Mouse (Mus musculus) small intestine, adult 2 months (tissue): ENCODE measurements around the gene Cd47. TPM values are rescaled to one million over a fixed set of nuclear protein-coding genes. Genes with fewer than 3 reads are reported as not detected.

ENCODE experiments used
- H3K27ac ChIP-seq: fragments of 200-500 bp; 2 replicates; pipeline ENCODE4 v1.5.1; 2012; ENCODE audit warnings: low read depth, low read length, control low read depth, inconsistent platforms; ENCODE audit not compliant: insufficient read depth
- H3K27me3 ChIP-seq: fragments of 200-500 bp; 2 replicates; pipeline ENCODE4 v1.6.1; 2012; ENCODE audit warnings: mild to moderate bottlenecking, moderate library complexity, low read length, inconsistent platforms; ENCODE audit not compliant: control insufficient read depth, insufficient read depth
- H3K36me3 ChIP-seq: fragments of 200-500 bp; 2 replicates; pipeline ENCODE4 v1.6.1; 2012; ENCODE audit warnings: mild to moderate bottlenecking, low read length, control low read depth, inconsistent platforms; ENCODE audit not compliant: control insufficient read depth, insufficient read depth
- H3K4me1 ChIP-seq: fragments of 200-500 bp; 2 replicates; pipeline ENCODE4 v1.6.1; 2012; ENCODE audit warnings: low read length, inconsistent platforms, mixed read lengths; ENCODE audit not compliant: control insufficient read depth, insufficient read depth, insufficient read length
- H3K4me3 ChIP-seq: fragments of 200-500 bp; 2 replicates; pipeline ENCODE4 v1.5.1; 2012; ENCODE audit warnings: low read depth, mild to moderate bottlenecking, control low read depth, inconsistent platforms, low read length, moderate library complexity
- CTCF ChIP-seq: fragments of 200-500 bp; IDR thresholded peaks from 2 replicates; pipeline ENCODE4 v1.5.1; 2012; ENCODE audit warnings: low read depth, mild to moderate bottlenecking, control low read depth, inconsistent platforms, low read length, moderate library complexity, mixed read lengths; ENCODE audit not compliant: insufficient replicate concordance, insufficient read length; ENCODE audit errors: extremely low read depth
- POLR2A ChIP-seq: fragments of 200-500 bp; IDR thresholded peaks from 2 replicates; pipeline ENCODE4 v1.6.1; 2012; ENCODE audit warnings: low read depth, mild to moderate bottlenecking, control low read depth, inconsistent platforms, low read length, moderate library complexity
- WGBS: fragments of 180-500 bp; shearing (Covaris S2); methylation state at CpG from one replicate; pipeline ENCODE4 v1.1.7; 2018; 5-methylcytosine and 5-hydroxymethylcytosine counted together
- polyA plus RNA-seq: library from polyadenylated mRNA; depleted of rRNA; stranded (reverse); fragments of >200 nt; gene quantifications from 2 replicates; pipeline ENCODE4 v1.2.3, GENCODE M21; 2012

Gene Cd47
- polyA plus RNA-seq, 1 experiment: 56.8 TPM

DNA sequence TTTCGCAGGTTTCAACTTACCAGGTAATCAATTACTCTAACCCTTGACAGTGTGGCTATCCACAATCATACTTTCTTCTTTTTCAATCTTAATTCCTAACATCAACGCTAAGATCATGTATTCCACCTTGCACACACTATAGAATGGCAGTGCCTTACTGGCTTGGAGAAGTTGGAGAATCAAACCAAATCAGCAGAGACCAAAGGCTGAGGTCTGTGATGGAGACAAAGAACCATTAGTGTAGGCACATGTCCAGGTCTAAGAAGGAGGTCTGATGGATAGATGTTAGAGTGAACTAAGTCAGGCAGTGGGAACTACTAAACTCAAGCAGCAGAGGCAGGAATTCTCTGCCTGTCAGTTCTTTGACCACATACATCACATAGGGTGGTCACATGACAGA lies 139.0 kb downstream of the Cd47 start:
- Histone ChIP-seq H3K4me1 (peaks cover 8% of the 10 kb centered on the region), H3K27ac (no peak overlapping the region), H3K27me3 (no peaks in the 10 kb centered on the region), H3K4me3 (no peak overlapping the region), H3K36me3 (no peaks in the 10 kb centered on the region)
- TF ChIP-seq CTCF (no peak), POLR2A (no peak)
- 95% methylated on average over 2 of the region's 2 CpGs for WGBS

DNA sequence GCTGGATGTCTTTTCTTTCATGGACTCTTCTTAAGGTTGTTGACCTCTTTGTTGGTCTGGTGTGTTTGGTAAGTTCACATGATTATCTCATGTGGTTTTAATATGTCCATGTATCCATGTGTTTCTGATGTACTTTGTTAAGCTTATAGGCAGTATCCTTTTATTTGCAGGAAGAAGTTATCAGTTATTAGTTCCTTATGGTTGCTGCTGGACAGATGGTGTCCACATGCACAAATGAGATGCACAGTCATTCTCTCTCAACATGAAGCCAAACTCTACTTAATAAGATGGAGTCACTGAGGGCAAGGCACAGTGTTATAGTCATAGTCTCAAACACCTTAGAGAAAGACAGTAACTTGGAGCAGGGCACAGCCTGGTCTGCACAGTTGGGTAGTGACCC lies 140.1 kb downstream of the Cd47 start:
- H3K27ac ChIP-seq: no peak overlapping the region
- H3K27me3 ChIP-seq: no peaks in the 10 kb centered on the region
- no peak overlapping the region for H3K4me3 ChIP-seq
- H3K4me1 ChIP-seq: peaks cover 8% of the 10 kb centered on the region
- no peaks in the 10 kb centered on the region for H3K36me3 ChIP-seq
- no peak for TF ChIP-seq CTCF
- no peak for TF ChIP-seq POLR2A

DNA sequence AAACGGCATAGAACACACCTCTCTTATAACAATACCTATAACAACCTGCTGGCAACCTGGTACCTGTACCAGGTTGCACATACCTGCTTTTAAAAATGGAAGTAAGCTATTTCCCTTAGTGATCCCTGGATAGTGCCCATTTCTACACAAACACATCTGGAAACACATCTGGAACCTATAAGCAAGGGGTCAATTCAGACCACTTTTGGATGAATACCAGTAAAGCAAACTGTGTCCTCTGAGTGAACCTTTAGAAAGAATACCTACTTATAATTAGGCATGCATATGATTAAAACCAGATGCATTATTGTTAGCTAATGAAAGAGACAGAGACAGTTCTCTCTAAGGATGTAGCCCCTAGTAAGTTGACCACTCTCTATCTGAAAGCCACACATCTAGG lies 140.7 kb downstream of the Cd47 start:
- TF ChIP-seq POLR2A: no peak
- no peak for TF ChIP-seq CTCF
- H3K27ac ChIP-seq: no peak overlapping the region
- H3K27me3 ChIP-seq: no peaks in the 10 kb centered on the region
- H3K4me1 ChIP-seq: peaks cover 8% of the 10 kb centered on the region
- no peak overlapping the region for H3K4me3 ChIP-seq
- 88% methylated on average over 1 of the region's 1 CpGs for WGBS
- H3K36me3 ChIP-seq: no peaks in the 10 kb centered on the region

DNA sequence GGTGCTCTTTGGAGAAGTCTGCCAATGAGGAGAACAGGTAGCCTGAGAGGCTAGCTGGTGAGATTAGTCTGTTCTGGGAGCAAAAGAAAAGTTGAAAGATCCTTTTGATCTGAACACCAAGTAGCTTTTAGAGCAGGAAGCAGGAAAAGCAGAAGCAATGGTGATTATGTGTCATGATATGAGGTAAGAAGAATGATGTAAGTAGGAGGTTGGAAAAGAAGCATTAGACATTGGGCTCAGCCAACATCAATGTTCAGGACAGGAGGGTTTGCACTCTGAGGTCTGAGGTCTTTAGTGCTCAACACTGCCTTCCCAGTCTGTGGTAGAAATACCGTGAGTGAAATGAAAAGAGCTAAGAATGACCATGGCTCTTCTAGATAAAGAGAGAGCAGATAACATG lies 143.4 kb downstream of the Cd47 start:
- Histone ChIP-seq H3K27me3 (no peaks in the 10 kb centered on the region), H3K4me1 (no peaks in the 10 kb centered on the region; the same call in 1 of the 2 replicates), H3K27ac (no peak overlapping the region), H3K36me3 (no peaks in the 10 kb centered on the region), H3K4me3 (no peak overlapping the region)
- WGBS: 78% methylated on average over 1 of the region's 1 CpGs
- TF ChIP-seq CTCF: no peak
- TF ChIP-seq POLR2A: no peak

DNA sequence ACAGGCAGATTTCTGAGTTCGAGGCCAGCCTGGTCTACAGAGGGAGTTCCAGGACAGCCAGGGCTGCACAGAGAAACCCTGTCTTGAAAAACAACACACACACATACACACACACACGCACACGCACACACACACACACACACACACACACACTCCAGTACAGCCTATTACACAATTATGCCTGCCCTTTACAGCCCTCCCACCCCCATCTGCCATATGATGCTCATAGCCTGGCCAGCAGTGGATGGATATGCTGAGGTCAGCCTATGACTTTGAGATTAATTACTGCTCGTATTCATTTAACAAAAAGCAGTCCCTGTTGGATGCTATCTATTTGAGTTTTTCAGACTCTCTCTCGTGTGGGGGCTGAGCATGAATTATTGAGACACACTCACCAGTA lies 144.8 kb downstream of the Cd47 start:
- 88% methylated on average over 5 of the region's 5 CpGs for WGBS
- Histone ChIP-seq H3K4me3 (no peak overlapping the region), H3K27ac (no peak overlapping the region), H3K4me1 (no peaks in the 10 kb centered on the region; the same call in 1 of the 2 replicates), H3K27me3 (no peaks in the 10 kb centered on the region), H3K36me3 (no peaks in the 10 kb centered on the region)
- TF ChIP-seq CTCF (no peak), POLR2A (no peak)

DNA sequence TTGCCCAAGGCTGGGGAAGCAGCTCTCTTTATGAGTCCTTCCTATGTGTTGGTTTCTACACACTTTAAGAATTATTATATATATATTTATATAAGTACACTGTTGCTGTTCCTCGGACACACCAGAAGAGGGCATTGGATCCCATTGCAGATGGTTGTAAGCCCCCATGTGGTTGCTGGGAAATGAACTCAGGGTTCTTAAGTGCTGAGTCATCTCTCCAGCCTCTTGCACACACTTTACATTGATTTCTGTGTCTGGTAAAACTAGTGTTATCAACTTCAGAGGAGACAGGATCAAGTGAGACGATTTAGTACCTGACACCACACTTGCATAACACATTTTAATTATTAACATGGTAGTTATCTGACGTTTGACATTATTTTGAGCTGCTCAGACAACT lies 146.7 kb downstream of the Cd47 start:
- no peak overlapping the region for H3K4me3 ChIP-seq
- no peaks in the 10 kb centered on the region for H3K27me3 ChIP-seq
- no peaks in the 10 kb centered on the region; the same call in 1 of the 2 replicates for H3K4me1 ChIP-seq
- H3K27ac ChIP-seq: no peak overlapping the region
- 56% methylated on average over 3 of the region's 3 CpGs for WGBS
- TF ChIP-seq CTCF: no peak
- TF ChIP-seq POLR2A: no peak
- no peaks in the 10 kb centered on the region for H3K36me3 ChIP-seq

DNA sequence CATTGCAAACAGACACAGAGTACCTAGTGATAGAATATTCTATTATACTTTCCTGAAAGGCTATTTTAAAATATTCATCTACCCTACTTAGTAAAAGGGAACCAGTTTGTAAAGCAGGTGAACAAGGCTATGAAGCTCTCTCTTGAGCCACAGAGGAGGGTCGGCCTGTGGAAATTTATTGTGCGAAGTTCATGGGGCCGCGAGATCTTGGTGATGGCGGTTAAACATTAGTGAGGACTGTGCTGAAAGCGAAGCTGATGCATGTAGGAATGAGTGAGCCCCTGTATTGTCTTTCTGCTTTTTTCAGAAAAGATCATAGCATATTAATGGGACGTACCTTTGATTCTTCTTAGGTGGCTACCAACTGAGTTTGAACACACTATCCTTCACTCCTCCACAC lies 147.3 kb downstream of the Cd47 start:
- no peaks in the 10 kb centered on the region for H3K36me3 ChIP-seq
- no peaks in the 10 kb centered on the region; the same call in 1 of the 2 replicates for H3K4me1 ChIP-seq
- H3K27ac ChIP-seq: no peak overlapping the region
- 83% methylated on average over 7 of the region's 7 CpGs for WGBS
- H3K27me3 ChIP-seq: no peaks in the 10 kb centered on the region
- no peak overlapping the region for H3K4me3 ChIP-seq
- TF ChIP-seq CTCF (no peak), POLR2A (no peak)

DNA sequence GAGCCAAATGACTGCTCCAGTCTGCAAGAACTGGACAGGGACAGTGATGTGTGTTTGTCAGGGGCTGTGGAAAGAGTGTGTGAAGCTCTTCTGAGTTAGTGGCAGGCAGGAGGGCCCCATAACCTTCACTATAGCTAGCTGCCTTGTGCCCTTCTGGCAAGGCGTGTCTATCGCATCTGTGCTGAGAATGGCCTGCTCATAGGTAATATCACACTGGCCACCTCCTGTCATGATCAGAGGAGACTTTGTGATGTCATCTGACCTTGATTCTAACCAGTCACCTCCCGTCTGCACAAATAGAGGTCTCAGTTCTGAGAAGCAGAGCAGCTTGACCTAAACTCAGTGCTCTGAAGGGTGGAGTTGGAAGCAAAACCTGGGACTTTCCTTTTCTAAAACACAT lies 148.0 kb downstream of the Cd47 start:
- Histone ChIP-seq H3K4me3 (no peak overlapping the region), H3K27me3 (no peaks in the 10 kb centered on the region), H3K36me3 (no peaks in the 10 kb centered on the region), H3K4me1 (no peaks in the 10 kb centered on the region; the same call in 1 of the 2 replicates), H3K27ac (no peak overlapping the region)
- TF ChIP-seq POLR2A (no peak), CTCF (no peak)
- WGBS: 57% methylated on average over 3 of the region's 3 CpGs
